Mouse (Mus musculus): ENCODE results near the gene Sh3pxd2b. TPM values are rescaled to one million over a fixed set of nuclear protein-coding genes. Genes with fewer than 3 reads are reported as not detected.

Gene Sh3pxd2b
- polyA plus RNA-seq, 1 experiment = not detected

DNA sequence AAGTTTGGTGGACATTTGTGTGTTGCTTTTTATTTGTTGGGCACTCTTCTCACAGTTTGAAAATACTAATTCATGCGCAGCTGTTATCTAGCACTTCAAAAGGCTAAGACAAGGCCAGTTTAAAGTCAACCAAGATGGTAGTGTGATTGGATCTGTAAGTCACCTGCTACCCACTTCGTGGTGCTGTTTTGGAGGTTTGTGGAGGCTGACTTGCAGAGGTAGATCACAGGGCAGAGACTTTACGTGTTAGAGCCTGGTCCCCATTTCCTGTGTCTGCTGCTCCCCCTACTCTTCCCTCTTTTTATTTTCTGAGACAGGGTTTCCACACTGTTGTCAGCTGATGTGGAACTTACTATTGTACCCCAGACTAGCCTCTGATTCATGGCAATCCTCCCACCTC is 127.1 kb downstream of the Sh3pxd2b start:
- TF ChIP-seq POLR2A (IDR thresholded peaks at IDR 0.05; ENCODE audit: insufficient read depth, low read depth, low read length) = no peak
- no peak for TF ChIP-seq CTCF (IDR thresholded peaks at IDR 0.05; ENCODE audit: insufficient read depth, low read depth, low read length)
- Histone ChIP-seq H3K4me3 (ENCODE audit: insufficient read depth, low read depth, low read length) (no peak overlapping the region), H3K27ac (ENCODE audit: insufficient read depth, low read depth, low read length) (no peak overlapping the region), H3K4me1 (ENCODE audit: control insufficient read depth, insufficient read depth, low read length) (no peaks in the 10 kb centered on the region)
- WGBS = 89% methylated on average over 3 of the region's 3 CpGs

DNA sequence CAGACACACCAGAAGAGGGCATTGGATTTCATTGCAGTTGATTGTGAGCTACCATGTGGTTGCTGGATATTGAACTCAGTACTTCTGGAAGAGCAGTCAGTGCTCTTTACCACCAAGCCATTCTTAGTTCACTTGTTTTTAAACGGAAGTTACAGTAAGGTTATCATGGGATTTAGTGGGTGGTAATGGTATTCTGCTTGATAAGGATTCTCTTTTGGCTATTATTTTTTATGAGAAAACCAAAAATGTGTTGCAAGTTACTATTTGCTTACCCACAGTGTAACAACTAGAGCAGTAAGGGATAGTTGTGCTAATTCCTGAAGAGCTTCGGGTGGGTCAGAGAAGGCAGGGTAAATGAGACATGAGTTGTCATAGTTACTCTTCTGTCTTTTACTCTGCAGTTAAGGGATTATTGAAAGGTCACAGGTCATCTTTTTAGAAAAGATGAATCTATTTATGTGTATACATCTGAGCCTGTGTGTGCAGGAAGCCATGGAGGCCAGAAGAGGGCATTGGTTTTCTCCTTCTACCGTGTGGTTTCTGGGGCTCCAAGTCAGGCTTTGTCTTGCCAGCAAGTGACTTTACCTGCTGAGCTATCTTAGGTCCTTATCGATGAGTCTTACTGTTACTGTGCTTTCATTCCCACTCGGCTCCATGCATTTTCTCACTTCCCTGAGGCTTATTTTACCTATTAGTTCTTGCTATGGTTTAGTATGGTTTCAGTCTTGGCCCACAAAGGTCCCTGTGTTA is 128.0 kb downstream of the Sh3pxd2b start:
- Histone ChIP-seq H3K4me3 (ENCODE audit: insufficient read depth, low read depth, low read length) (no peak overlapping the region), H3K4me1 (ENCODE audit: control insufficient read depth, insufficient read depth, low read length) (no peaks in the 10 kb centered on the region), H3K27ac (ENCODE audit: insufficient read depth, low read depth, low read length) (no peak overlapping the region)
- TF ChIP-seq POLR2A (IDR thresholded peaks at IDR 0.05; ENCODE audit: insufficient read depth, low read depth, low read length) = no peak
- TF ChIP-seq CTCF (IDR thresholded peaks at IDR 0.05; ENCODE audit: insufficient read depth, low read depth, low read length) = no peak
- 87% methylated on average over 5 of the region's 5 CpGs for WGBS

Other genes starting within 250 kb of the Sh3pxd2b start
- not detected in 2 replicates for gene Il9r, start 147.5 kb upstream of the Sh3pxd2b start, polyA plus RNA-seq (2012; ENCODE audit: insufficient read depth, insufficient read length, low replicate concordance, missing spikeins)
- not detected in 2 replicates for gene Snrnp25, start 142.4 kb upstream of the Sh3pxd2b start, polyA plus RNA-seq (2012; ENCODE audit: insufficient read depth, insufficient read length, low replicate concordance, missing spikeins)
- not detected in 2 replicates for gene Rhbdf1, start 125.5 kb upstream of the Sh3pxd2b start, polyA plus RNA-seq (2012; ENCODE audit: insufficient read depth, insufficient read length, low replicate concordance, missing spikeins)
- not detected in 2 replicates for gene Mpg, start 121.3 kb upstream of the Sh3pxd2b start, polyA plus RNA-seq (2012; ENCODE audit: insufficient read depth, insufficient read length, low replicate concordance, missing spikeins)
- not detected in 2 replicates for gene Nprl3, start 80.1 kb upstream of the Sh3pxd2b start, polyA plus RNA-seq (2012; ENCODE audit: insufficient read depth, insufficient read length, low replicate concordance, missing spikeins)
- not detected in 2 replicates for gene Hba-x, start 71.4 kb upstream of the Sh3pxd2b start, polyA plus RNA-seq (2012; ENCODE audit: insufficient read depth, insufficient read length, low replicate concordance, missing spikeins)
- gene Hba-a1, start 64.3 kb upstream of the Sh3pxd2b start, polyA plus RNA-seq (2012; ENCODE audit: insufficient read depth, insufficient read length, low replicate concordance, missing spikeins) = not detected in 2 replicates
- gene Hbq1b, start 60.9 kb upstream of the Sh3pxd2b start, polyA plus RNA-seq (2012; ENCODE audit: insufficient read depth, insufficient read length, low replicate concordance, missing spikeins) = not detected in 2 replicates
- gene Hba-a2, start 51.3 kb upstream of the Sh3pxd2b start, polyA plus RNA-seq (2012; ENCODE audit: insufficient read depth, insufficient read length, low replicate concordance, missing spikeins) = not detected in 2 replicates
- not detected in 2 replicates for gene Hbq1a, start 47.8 kb upstream of the Sh3pxd2b start, polyA plus RNA-seq (2012; ENCODE audit: insufficient read depth, insufficient read length, low replicate concordance, missing spikeins)
- not detected in 2 replicates for gene Ubtd2, start 107.5 kb downstream of the Sh3pxd2b start, polyA plus RNA-seq (2012; ENCODE audit: insufficient read depth, insufficient read length, low replicate concordance, missing spikeins)
- not detected in 2 replicates for gene Efcab9, start 184.3 kb downstream of the Sh3pxd2b start, polyA plus RNA-seq (2012; ENCODE audit: insufficient read depth, insufficient read length, low replicate concordance, missing spikeins)
- not detected in 2 replicates for gene Stk10, start 185.5 kb downstream of the Sh3pxd2b start, polyA plus RNA-seq (2012; ENCODE audit: insufficient read depth, insufficient read length, low replicate concordance, missing spikeins)